Mouse (Mus musculus) retina, adult 2 months (tissue): ENCODE measurements around the gene Tas2r120.
A peak's percentile ranks its signal among the peaks of the same experiment; 100 is the strongest.
"Not testable (repeated sequence)": the region's sequence is repeated elsewhere in the genome, so short reads cannot be mapped to it uniquely, and the experiment has no call there.

Source experiments
- DNase-seq: peaks from one replicate; pipeline ENCODE4 v3.0.0-alpha.2; 2012; ENCODE audit warnings: low read depth, low spot score

The Tas2r120 gene

GRCm38 (mm10) chr6:132656653-132657052 is at the start of gene Tas2r120:
TSS of gene Tas2r120 (plus strand) at chr6:132656953.
- no peak for DNase-seq

GRCm38 (mm10) chr6:132649399-132649798 is 7.4 kb upstream of the Tas2r120 start:
- DNase-seq, result peak; percentile 8

- no peak for DNase-seq
These were observed 5.3 kb upstream of the Tas2r120 start, which contains the start of gene A630073D07Rik for GRCm38 (mm10) chr6:132651426-132651825. TSS of gene A630073D07Rik (minus strand) at chr6:132651526.

- DNase-seq, result not testable (repeated sequence)
These were observed 34.8 kb downstream of the Tas2r120 start for GRCm38 (mm10) chr6:132691596-132691995.

- DNase-seq, result no peak
These were observed 44.2 kb downstream of the Tas2r120 start, which contains the start of gene Tas2r121 for GRCm38 (mm10) chr6:132700907-132701306. TSS of gene Tas2r121 (minus strand) at chr6:132701007.
